Mouse (Mus musculus) megakaryocyte-erythroid progenitor cell, adult 5-6 weeks (primary cell): Measurements from ENCODE around the gene Olfr728. TPM values are rescaled to one million over a fixed set of nuclear protein-coding genes. Genes with fewer than 3 reads are reported as not detected.

Experiments used
- ATAC-seq: replicated peaks from 2 replicates; pipeline ENCODE4 v1.8.0; 2016; ENCODE audit warnings: mild to moderate bottlenecking, inconsistent platforms; ENCODE audit not compliant: severe bottlenecking, poor library complexity, low FRiP score, low TSS enrichment
- total RNA-seq, 2 experiments: library from RNA; stranded (forward) in 1 of 2; stranded (reverse) in 1 of 2; fragments of 200-1000, 215-1000 nt in 1 of 2; fragments of >200 nt in 1 of 2; fragmentation: Nextera tagmentation in 1 of 2; gene quantifications; 2 replicates each; pipeline ENCODE4 v1.2.3; 2014 to 2017

Olfr728 gene
- not detected in 2 replicates for total RNA-seq (2014; fragmentation: Nextera tagmentation)
- not detected in 2 replicates for total RNA-seq (2017)

GRCm38 (mm10) chr14:50142580-50142979 is at the start of gene Olfr728:
Olfr728 (minus strand) TSS chr14:50142680.
- no peak for ATAC-seq

GRCm38 (mm10) chr14:50188098-50188497 is 45.6 kb upstream of the Olfr728 start, which contains the start of gene Olfr730:
Olfr730 (minus strand) TSS chr14:50188198.
- no peak for ATAC-seq

- no peak for ATAC-seq
Measured at GRCm38 (mm10) chr14:50152810-50153209, 10.3 kb upstream of the Olfr728 start, which contains the start of gene Olfr729. Olfr729 (minus strand) TSS chr14:50152910.

GRCm38 (mm10) chr14:50122886-50123285 is 19.6 kb downstream of the Olfr728 start, which contains the start of gene Olfr727:
Olfr727 (plus strand) TSS chr14:50123186.
- no peak for ATAC-seq

- no peak for ATAC-seq
Measured at GRCm38 (mm10) chr14:50090853-50091252, 51.6 kb downstream of the Olfr728 start, which contains the start of gene Olfr726. Olfr726 (minus strand) TSS chr14:50090953.

Other genes with a start within 250 kb of the Olfr728 start
- not detected in 2 replicates for gene Olfr722, start 240.7 kb downstream of the Olfr728 start, total RNA-seq (2014; fragmentation: Nextera tagmentation)
- gene Olfr722, start 240.7 kb downstream of the Olfr728 start, total RNA-seq (2017), result not detected in 2 replicates
- gene Olfr723, start 210.9 kb downstream of the Olfr728 start, total RNA-seq (2014; fragmentation: Nextera tagmentation), result not detected in 2 replicates
- gene Olfr723, start 210.9 kb downstream of the Olfr728 start, total RNA-seq (2017), result not detected in 2 replicates
- not detected in 2 replicates for gene Olfr724, start 179.4 kb downstream of the Olfr728 start, total RNA-seq (2014; fragmentation: Nextera tagmentation)
- not detected in 2 replicates for gene Olfr724, start 179.4 kb downstream of the Olfr728 start, total RNA-seq (2017)
- not detected in 2 replicates for gene Olfr725, start 102.3 kb downstream of the Olfr728 start, total RNA-seq (2014; fragmentation: Nextera tagmentation)
- not detected in 2 replicates for gene Olfr725, start 102.3 kb downstream of the Olfr728 start, total RNA-seq (2017)
- gene Olfr726, start 51.7 kb downstream of the Olfr728 start, total RNA-seq (2014; fragmentation: Nextera tagmentation), result not detected in 2 replicates
- not detected in 2 replicates for gene Olfr726, start 51.7 kb downstream of the Olfr728 start, total RNA-seq (2017)
- not detected in 2 replicates for gene Olfr727, start 19.5 kb downstream of the Olfr728 start, total RNA-seq (2014; fragmentation: Nextera tagmentation)
- gene Olfr727, start 19.5 kb downstream of the Olfr728 start, total RNA-seq (2017), result not detected in 2 replicates
- gene Olfr729, start 10.2 kb upstream of the Olfr728 start, total RNA-seq (2014; fragmentation: Nextera tagmentation), result not detected in 2 replicates
- not detected in 2 replicates for gene Olfr729, start 10.2 kb upstream of the Olfr728 start, total RNA-seq (2017)
- gene Olfr730, start 45.5 kb upstream of the Olfr728 start, total RNA-seq (2014; fragmentation: Nextera tagmentation), result not detected in 2 replicates
- not detected in 2 replicates for gene Olfr730, start 45.5 kb upstream of the Olfr728 start, total RNA-seq (2017)
- gene Olfr731, start 99.2 kb upstream of the Olfr728 start, total RNA-seq (2014; fragmentation: Nextera tagmentation), result not detected in 2 replicates
- not detected in 2 replicates for gene Olfr731, start 99.2 kb upstream of the Olfr728 start, total RNA-seq (2017)
- not detected in 2 replicates for gene Olfr732, start 141.5 kb upstream of the Olfr728 start, total RNA-seq (2014; fragmentation: Nextera tagmentation)
- gene Olfr732, start 141.5 kb upstream of the Olfr728 start, total RNA-seq (2017), result not detected in 2 replicates
- not detected in 2 replicates for gene Olfr733, start 158.8 kb upstream of the Olfr728 start, total RNA-seq (2014; fragmentation: Nextera tagmentation)
- not detected in 2 replicates for gene Olfr733, start 158.8 kb upstream of the Olfr728 start, total RNA-seq (2017)
- gene Olfr734, start 184.1 kb upstream of the Olfr728 start, total RNA-seq (2014; fragmentation: Nextera tagmentation), result not detected in 2 replicates
- not detected in 2 replicates for gene Olfr734, start 184.1 kb upstream of the Olfr728 start, total RNA-seq (2017)
- not detected in 2 replicates for gene Olfr735, start 206.2 kb upstream of the Olfr728 start, total RNA-seq (2014; fragmentation: Nextera tagmentation)
- not detected in 2 replicates for gene Olfr735, start 206.2 kb upstream of the Olfr728 start, total RNA-seq (2017)
- gene Tlr11, start 215.2 kb upstream of the Olfr728 start, total RNA-seq (2014; fragmentation: Nextera tagmentation), result not detected in 2 replicates
- 0.11 TPM in 1 of 2 replicates, not detected in the other for gene Tlr11, start 215.2 kb upstream of the Olfr728 start, total RNA-seq (2017)
- gene Olfr736, start 238.5 kb upstream of the Olfr728 start, total RNA-seq (2014; fragmentation: Nextera tagmentation), result not detected in 2 replicates
- not detected in 2 replicates for gene Olfr736, start 238.5 kb upstream of the Olfr728 start, total RNA-seq (2017)